Mouse (Mus musculus) neutrophil, adult 5-6 weeks (primary cell): Measurements from ENCODE around the gene Nme7. TPM values are rescaled to one million over a fixed set of nuclear protein-coding genes. Genes with fewer than 3 reads are reported as not detected.
A peak's percentile ranks its signal among the peaks of the same experiment; 100 is the strongest.

Source experiments
- ATAC-seq: fragments of 151-379, 151-347 bp; 2 replicates; pipeline ENCODE4 v1.8.0; 2017; ENCODE audit warnings: mild to moderate bottlenecking, moderate TSS enrichment; ENCODE audit not compliant: insufficient number of reproducible peaks, poor library complexity, low FRiP score, severe bottlenecking; ENCODE audit errors: extremely low read depth
- total RNA-seq: library from RNA; stranded (forward); fragments of 200-1000 nt; gene quantifications from 2 replicates; pipeline ENCODE4 v1.2.3, GENCODE M21; 2017

The Nme7 gene
- total RNA-seq, 1 experiment from 2014 or later = 21.6 TPM

GRCm38 (mm10) chr1:164451346-164451745 is 147.4 kb downstream of the Nme7 start:
- ATAC-seq = no peak

- ATAC-seq = no peak
Observed at GRCm38 (mm10) chr1:164452580-164452979, 148.7 kb downstream of the Nme7 start.

GRCm38 (mm10) chr1:164453146-164453545 is 149.2 kb downstream of the Nme7 start:
- no peak for ATAC-seq

- ATAC-seq = peak; percentile 13; the same call in 1 of the 2 replicates
Observed at GRCm38 (mm10) chr1:164453739-164454138, 149.8 kb downstream of the Nme7 start.

GRCm38 (mm10) chr1:164454747-164455400 is 151.0 kb downstream of the Nme7 start:
- ATAC-seq = no peak

DNA sequence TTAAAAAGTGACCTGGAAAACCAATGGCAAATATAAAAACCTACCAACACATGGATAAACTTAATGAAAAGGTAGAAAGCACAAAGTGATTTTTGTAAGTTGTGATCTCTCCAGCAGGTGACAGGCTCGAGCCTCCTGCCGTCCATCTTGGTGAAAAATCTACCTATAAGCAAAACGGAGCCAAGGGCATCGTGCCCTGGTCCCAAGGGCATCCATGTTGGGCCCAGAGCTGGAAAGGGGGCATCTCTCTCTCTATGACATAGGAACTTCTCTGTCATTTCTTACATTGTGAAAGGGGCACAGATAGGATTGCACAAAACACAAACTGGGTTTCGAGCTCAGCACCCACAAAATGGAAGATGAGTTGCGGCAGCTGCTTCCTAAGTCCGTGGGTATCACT is 151.7 kb downstream of the Nme7 start:
- no peak for ATAC-seq

GRCm38 (mm10) chr1:164456065-164456464 is 152.1 kb downstream of the Nme7 start:
- no peak for ATAC-seq

GRCm38 (mm10) chr1:164456731-164457130 is 152.8 kb downstream of the Nme7 start:
- no peak for ATAC-seq

GRCm38 (mm10) chr1:164457531-164458244 is 153.8 kb downstream of the Nme7 start:
- no peak for ATAC-seq

DNA sequence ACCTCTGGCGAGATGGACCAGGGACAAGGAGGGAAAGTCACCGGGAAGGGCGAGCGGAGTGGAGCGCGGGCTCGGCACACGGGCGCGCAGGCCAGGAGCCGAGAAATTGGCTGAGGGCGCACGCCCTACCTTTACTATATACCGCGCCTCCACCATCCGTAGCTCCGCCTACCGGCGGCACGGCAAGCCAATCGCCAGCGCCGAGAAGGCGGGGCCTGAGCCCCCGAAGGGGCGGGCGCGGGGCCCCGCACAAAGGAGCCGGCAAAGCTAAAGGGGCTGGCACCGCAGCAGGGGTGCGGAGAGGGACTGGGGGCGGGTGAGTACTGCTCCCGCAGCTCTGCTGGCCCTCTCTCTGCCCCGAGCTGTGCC is 154.3 kb downstream of the Nme7 start, which contains the start of gene Atp1b1:
Gene Atp1b1, minus strand, starts transcription at position 111 of the 369 bp plus-strand sequence.
- peak; percentile 72 for ATAC-seq

GRCm38 (mm10) chr1:164458621-164459051 is 154.7 kb downstream of the Nme7 start:
- no peak; the same call in 1 of the 2 replicates for ATAC-seq

- ATAC-seq = no peak
Observed at GRCm38 (mm10) chr1:164459127-164459905, 155.4 kb downstream of the Nme7 start.

GRCm38 (mm10) chr1:164460921-164461697 is 157.2 kb downstream of the Nme7 start:
- ATAC-seq = no peak

GRCm38 (mm10) chr1:164461726-164462125 is 157.8 kb downstream of the Nme7 start:
- ATAC-seq = no peak

DNA sequence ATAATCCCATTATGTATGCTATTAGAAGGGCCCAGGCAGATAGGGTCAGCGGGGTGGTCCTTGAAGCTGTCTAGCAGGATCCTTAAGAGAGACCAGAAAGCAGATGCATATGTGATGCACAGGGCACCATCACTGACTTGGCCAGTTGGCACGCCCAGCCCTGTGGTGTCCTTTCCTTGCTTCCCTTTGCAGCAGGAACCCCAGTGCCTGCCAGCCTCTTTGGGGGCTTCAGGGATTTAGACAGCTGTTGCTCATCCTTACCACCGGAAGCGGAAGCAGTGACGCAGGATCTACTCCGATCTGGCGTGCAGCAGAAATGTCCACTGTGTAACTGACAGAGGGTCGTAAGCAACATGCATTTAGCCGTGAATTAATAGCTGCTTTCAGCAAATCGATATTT is 163.5 kb downstream of the Nme7 start:
- no peak for ATAC-seq

DNA sequence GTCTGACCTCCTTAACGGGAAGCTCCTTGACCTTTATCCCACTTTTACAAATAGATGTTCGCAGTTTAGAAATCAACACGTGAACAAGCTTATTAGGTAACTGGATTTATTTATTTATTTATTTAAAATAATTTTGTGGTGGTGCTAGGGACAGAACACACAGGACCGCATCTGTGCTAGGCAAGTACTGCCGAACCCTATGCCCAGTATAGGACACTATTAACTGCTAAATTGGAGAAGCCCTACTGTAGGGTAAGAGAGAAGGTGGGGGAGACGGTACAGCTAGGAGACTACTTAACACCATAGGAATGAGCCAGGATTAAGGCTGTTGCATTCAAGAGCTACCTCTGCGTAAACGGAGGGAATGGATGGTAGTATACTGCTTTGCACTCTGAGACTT is 164.4 kb downstream of the Nme7 start:
- no peak for ATAC-seq

DNA sequence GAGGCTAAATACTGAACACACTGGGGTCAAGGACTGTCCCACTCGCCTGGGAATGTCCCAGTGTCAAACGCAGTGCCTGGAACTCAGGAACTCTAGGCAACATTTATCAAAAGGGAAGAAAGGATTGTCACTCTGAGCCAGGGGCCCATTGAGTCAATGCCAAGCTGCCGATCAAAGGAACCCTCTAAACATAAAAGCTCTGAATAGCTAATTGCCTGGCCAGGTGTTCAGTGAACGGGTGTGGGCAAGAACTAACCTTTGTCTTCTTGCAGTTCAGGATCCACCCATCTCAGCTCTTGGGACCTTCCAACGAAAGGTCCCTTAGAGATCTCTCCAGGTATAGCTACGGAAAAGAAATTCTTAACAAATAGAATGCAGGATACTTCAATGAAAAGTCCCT is 167.1 kb downstream of the Nme7 start:
- no peak for ATAC-seq

- no peak for ATAC-seq
Observed at GRCm38 (mm10) chr1:164471632-164472031, 167.7 kb downstream of the Nme7 start.

DNA sequence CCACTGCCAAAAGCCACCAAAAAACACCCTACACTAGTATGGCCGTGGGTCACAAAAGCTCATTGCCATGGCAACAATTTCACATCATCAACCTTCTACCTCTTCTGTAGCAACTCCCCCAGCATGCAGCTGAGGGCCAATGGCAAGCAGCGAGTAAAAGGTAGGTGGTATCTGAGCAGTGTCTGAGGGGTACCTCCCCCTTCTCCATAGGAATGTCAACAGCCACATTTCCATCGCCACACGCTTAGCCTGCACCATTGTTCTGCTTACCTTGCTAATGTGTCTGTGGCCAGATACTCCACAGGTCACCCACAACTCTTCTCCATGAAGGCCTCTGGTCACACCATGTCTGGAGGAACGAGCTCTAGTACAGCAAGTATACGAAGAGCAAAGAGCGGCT is 169.5 kb downstream of the Nme7 start:
- no peak for ATAC-seq
